Mouse (Mus musculus) kidney, adult 2 months (tissue): Measurements from ENCODE around the gene Ttll11.

Experiments used
- CTCF ChIP-seq: fragments of 200-500 bp; conservative IDR thresholded peaks from 2 replicates; pipeline ENCODE4 v1.5.1; 2011; ENCODE audit warnings: low read depth, mild to moderate bottlenecking, control low read depth, low read length, moderate library complexity, mixed read lengths; ENCODE audit not compliant: insufficient read depth, insufficient read length
- POLR2A ChIP-seq: fragments of 200-500 bp; IDR thresholded peaks from one replicate; pipeline ENCODE4 v1.6.1; 2011; ENCODE audit warnings: low read depth, low read length, control low read depth

DNA sequence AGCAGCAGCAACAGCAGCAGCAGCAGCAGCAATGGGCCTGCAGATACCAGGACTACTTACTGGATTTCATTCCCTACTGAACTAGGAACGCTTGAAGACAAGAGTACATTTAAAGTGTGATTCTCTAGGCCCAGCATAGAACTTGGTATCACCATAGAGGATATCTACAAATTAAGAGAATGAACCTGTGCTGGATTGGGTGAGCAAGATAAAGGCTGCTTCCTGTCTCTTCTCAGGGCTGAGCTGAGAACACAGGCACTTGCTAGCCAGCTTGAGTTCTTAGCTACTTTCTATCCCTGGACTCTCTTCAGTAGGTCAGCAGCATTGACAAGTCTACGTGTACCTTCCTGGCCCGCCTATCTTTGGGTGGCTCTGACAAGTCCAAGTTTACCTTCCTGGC lies 2.0 kb downstream of the Ttll11 start:
- TF ChIP-seq POLR2A (no peak), CTCF (no peak)
